ENCODE assay signal across 32 mouse cellular contexts in the genomic region with DNA sequence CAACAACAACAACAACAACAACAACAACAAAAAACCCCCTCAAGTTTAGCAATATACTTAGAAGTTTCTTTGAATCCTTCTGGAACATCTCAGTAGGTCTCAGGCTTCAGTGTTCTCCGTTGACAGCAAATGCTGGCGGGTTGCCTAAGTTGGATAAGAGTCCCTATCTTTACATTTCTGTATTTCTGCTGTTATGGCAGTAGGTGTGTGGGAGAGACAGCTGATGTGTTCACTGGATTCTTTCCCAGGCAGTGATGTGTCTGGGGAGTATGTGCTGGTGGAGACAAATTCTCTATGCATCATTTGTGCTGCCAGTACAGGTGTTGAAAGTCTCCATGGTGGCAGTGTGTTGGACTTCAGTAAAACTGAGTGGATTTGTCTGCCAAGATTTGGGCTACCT. TPM values are rescaled to one million over a fixed set of nuclear protein-coding genes. Genes with fewer than 3 reads are reported as not detected.
DNase-seq lines count a peak whose midpoint lies in the region; ATAC-seq and TF ChIP-seq lines count a peak whose summit lies in the region.
"Had no signal": no experiment of that assay in that cellular context is flagged by ENCODE, and none has a peak within 500 bp of the region (broad histone marks: within the 10 kb centered on the region; RNA-seq: fewer than 3 reads in every experiment).

No protein-coding gene starts in this region.

- no peaks in the 10 kb centered on the region for H3K4me1 ChIP-seq in midbrain, postnatal 0 days (ENCODE audit: insufficient read depth, low read length)
- no peaks in the 10 kb centered on the region for H3K4me1 ChIP-seq in midbrain, embryonic 15.5 days
- H3K4me1 ChIP-seq: embryonic facial prominence, embryonic 12.5 days; heart, embryonic 12.5 days; limb, embryonic 15.5 days; liver, embryonic 15.5 days had no signal

- no peak for TF ChIP-seq CTCF in midbrain, postnatal 0 days (IDR thresholded peaks at IDR 0.05)

- no peaks in the 10 kb centered on the region for H3K9me3 ChIP-seq in midbrain, postnatal 0 days (ENCODE audit: low read length)
- no peaks in the 10 kb centered on the region for H3K9me3 ChIP-seq in midbrain, embryonic 15.5 days
- H3K9me3 ChIP-seq: embryonic facial prominence, embryonic 12.5 days; heart, embryonic 12.5 days; limb, embryonic 15.5 days; liver, embryonic 15.5 days had no signal

- intact Hi-C loops in left cerebral cortex, postnatal 4 days (cut with DNase I): no loop called here
- intact Hi-C loops in left cerebral cortex, postnatal 36 days (cut with DNase I): no loop called here

- no peak for ATAC-seq in midbrain, postnatal 0 days (ENCODE audit: low FRiP score)
- ATAC-seq in midbrain, embryonic 15.5 days (replicated peaks): no peak
- ATAC-seq: hindbrain, postnatal 0 days; intestine, embryonic 16.5 days; lung, postnatal 0 days; Patski had no signal

- H3K9ac ChIP-seq in midbrain, postnatal 0 days (replicated peaks; ENCODE audit: low read length, poor library complexity, severe bottlenecking): no peak overlapping the region
- no peak overlapping the region for H3K9ac ChIP-seq in midbrain, embryonic 15.5 days
- H3K9ac ChIP-seq: embryonic facial prominence, embryonic 12.5 days; heart, embryonic 12.5 days; limb, embryonic 15.5 days; liver, embryonic 15.5 days had no signal

- H3K27me3 ChIP-seq in midbrain, postnatal 0 days (ENCODE audit: insufficient read depth, low read length): no peaks in the 10 kb centered on the region
- no peaks in the 10 kb centered on the region for H3K27me3 ChIP-seq in midbrain, embryonic 15.5 days (replicated peaks)
- H3K27me3 ChIP-seq: embryonic facial prominence, embryonic 12.5 days; heart, embryonic 12.5 days; limb, embryonic 15.5 days; liver, embryonic 15.5 days had no signal

- 85% methylated on average over 2 of the region's 2 CpGs for WGBS in midbrain, postnatal 0 days
- 91% methylated on average over 2 of the region's 2 CpGs for WGBS in midbrain, embryonic 15.5 days

- H3K27ac ChIP-seq in midbrain, postnatal 0 days (ENCODE audit: low read depth, low read length): no peak overlapping the region
- H3K27ac ChIP-seq in midbrain, embryonic 15.5 days: no peak overlapping the region
- H3K27ac ChIP-seq: embryonic facial prominence, embryonic 12.5 days; hindbrain, postnatal 0 days; limb, embryonic 15.5 days; liver, embryonic 15.5 days; macrophage had no signal

- H3K36me3 ChIP-seq in midbrain, postnatal 0 days (ENCODE audit: insufficient read depth, low read length): no peaks in the 10 kb centered on the region
- H3K36me3 ChIP-seq in midbrain, embryonic 15.5 days (replicated peaks): no peaks in the 10 kb centered on the region
- H3K36me3 ChIP-seq: embryonic facial prominence, embryonic 12.5 days; heart, embryonic 12.5 days; limb, embryonic 15.5 days; liver, embryonic 15.5 days had no signal

- no peak overlapping the region for H3K4me3 ChIP-seq in midbrain, postnatal 0 days (ENCODE audit: low read depth, low read length)
- H3K4me3 ChIP-seq in midbrain, embryonic 15.5 days: no peak overlapping the region
- H3K4me3 ChIP-seq: embryonic facial prominence, embryonic 12.5 days; heart, embryonic 12.5 days; limb, embryonic 15.5 days; liver, embryonic 15.5 days had no signal

- H3K4me2 ChIP-seq in midbrain, postnatal 0 days (ENCODE audit: low read depth, low read length, poor library complexity, severe bottlenecking): no peak overlapping the region
- no peak overlapping the region for H3K4me2 ChIP-seq in midbrain, embryonic 15.5 days
- H3K4me2 ChIP-seq: embryonic facial prominence, embryonic 12.5 days; heart, embryonic 12.5 days; limb, embryonic 15.5 days; liver, embryonic 15.5 days had no signal

- DNase-seq in left cerebral cortex, adult 11 months (ENCODE audit: low spot score): peak; percentile 19
- DNase-seq in left cerebral cortex, postnatal 4 days: no peak
- peak; percentile 12 for DNase-seq in frontal cortex, postnatal 10 days (ENCODE audit: low spot score in 2 of 2)
- DNase-seq in left cerebral cortex, postnatal 36 days (ENCODE audit: low spot score in 2 of 2): peak; percentile 32 to 58
- DNase-seq in telencephalon, adult 2 months (ENCODE audit: low read depth, low spot score): peak; percentile 72
- DNase-seq in midbrain, postnatal 0 days (ENCODE audit: low spot score): no peak
- DNase-seq: cerebellum, adult 18-20 months; cerebellum, postnatal 25 days; gastrocnemius, postnatal 10 days; heart, adult 11 months; heart, postnatal 10 days; kidney, postnatal 25 days; spleen, adult 18-20 months; thymus, postnatal 14 days had no signal

RNA-seq across cellular contexts. Expression of gene Ptchd1, which starts 22.4 kb away (rescaled TPM):
- total RNA-seq in left cerebral cortex, postnatal 4 days (2021): 10 to 100 TPM; 19.9 to 24.1 TPM
- total RNA-seq in left cerebral cortex, postnatal 36 days (2021): 10 to 100 TPM; 18.7 to 19.4 TPM
- total RNA-seq in midbrain, postnatal 0 days (2014; rRNA removed): 22.6 and 22.9 TPM in 2 replicates
- 12.0 TPM in 2 replicates for polyA plus RNA-seq in midbrain, postnatal 0 days (2015; fragmentation: Nextera tagmentation; extraction: Ambion mirVana)
- polyA plus RNA-seq in midbrain, embryonic 15.5 days (2015; fragmentation: Nextera tagmentation; extraction: Ambion mirVana): 12.0 and 13.2 TPM in 2 replicates
- polyA plus RNA-seq: liver, embryonic 15.5 days; Patski had no signal

RNA-seq across cellular contexts. Expression of gene Gm15155, which starts 23.3 kb away (rescaled TPM):
- 1 to 10 TPM in 1 of 2 experiments, not detected in 1; 1.2 TPM for total RNA-seq in left cerebral cortex, postnatal 4 days (2021)
- 1 to 10 TPM in 1 of 2 experiments, under 1 TPM in 1; 0.52 to 1.3 TPM for total RNA-seq in left cerebral cortex, postnatal 36 days (2021)
- not detected in 2 replicates for total RNA-seq in midbrain, postnatal 0 days (2014; rRNA removed)
- 0.45 and 0.69 TPM in 2 replicates for polyA plus RNA-seq in midbrain, postnatal 0 days (2015; fragmentation: Nextera tagmentation; extraction: Ambion mirVana)
- polyA plus RNA-seq in midbrain, embryonic 15.5 days (2015; fragmentation: Nextera tagmentation; extraction: Ambion mirVana): 0.57 TPM in 1 of 2 replicates, not detected in the other
- total RNA-seq: adrenal gland, adult 18-20 months; ES-E14; gastrocnemius, postnatal 10 days; heart, postnatal 10 days; hindbrain, postnatal 0 days; layer of hippocampus, postnatal 10 days; neutrophil, adult 5-6 weeks had no signal
- polyA plus RNA-seq: embryonic facial prominence, embryonic 12.5 days; forebrain, embryonic 11.5 days; heart, embryonic 12.5 days; hindbrain, embryonic 11.5 days; intestine, embryonic 16.5 days; kidney, embryonic 14.5 days; limb, embryonic 15.5 days; liver, embryonic 15.5 days; lung, postnatal 0 days; macrophage; Patski; testis, adult 2 months had no signal

Comparison
In these comparisons a context has a peak if more than half of its experiments do, and no peak if none do; other contexts are left out.
1. DNase-seq: peak in left cerebral cortex, adult 11 months (single experiment), frontal cortex, postnatal 10 days (2 of 2), left cerebral cortex, postnatal 36 days (2 of 2) and telencephalon, adult 2 months (single experiment); none in left cerebral cortex, postnatal 4 days (single experiment) and midbrain, postnatal 0 days (single experiment).